Mouse (Mus musculus) ES-Bruce4 (cell line): Measurements from ENCODE around the gene Aloxe3.

ENCODE experiments used
- CTCF ChIP-seq: IDR thresholded peaks from one replicate; pipeline ENCODE4 v1.8.1; 2011; ENCODE audit warnings: low read depth, low read length
- EP300 ChIP-seq: IDR thresholded peaks from 2 replicates; pipeline ENCODE4 v1.6.1; 2011; ENCODE audit warnings: low read depth, low read length; ENCODE audit not compliant: insufficient read depth
- POLR2A ChIP-seq: IDR thresholded peaks from one replicate; pipeline ENCODE4 v1.8.1; 2011; ENCODE audit warnings: low read length; ENCODE audit not compliant: insufficient read depth

GRCm38 (mm10) chr11:69088856-69089615 is 36.7 kb upstream of the Aloxe3 start:
- TF ChIP-seq POLR2A: no peak
- TF ChIP-seq EP300: no peak
- TF ChIP-seq CTCF: no peak
